Mouse (Mus musculus): ENCODE data around the gene Prorsd1. TPM values are rescaled to one million over a fixed set of nuclear protein-coding genes. Genes with fewer than 3 reads are reported as not detected.
A peak's percentile ranks its signal among the peaks of the same experiment; 100 is the strongest.

Gene Prorsd1
- 13.9 and 14.0 TPM in 2 replicates for polyA plus RNA-seq (2011; ENCODE audit: insufficient read depth, insufficient read length, low read depth, missing spikeins)

GRCm38 (mm10) chr11:29514682-29515412 lies at the start of gene Prorsd1:
Prorsd1 (minus strand) TSS chr11:29515033.
- H3K4me3 ChIP-seq (ENCODE audit: low read depth, low read length) = peak within 1 kb of the TSS; percentile 94
- H3K9me3 ChIP-seq (replicated peaks; ENCODE audit: control insufficient read depth, insufficient read depth, low read length, poor library complexity, severe bottlenecking) = no peaks in the 10 kb centered on the region
- H3K27ac ChIP-seq (ENCODE audit: insufficient read depth, low read length) = peak within 1 kb of the TSS; percentile 82
- peak within 1 kb of the TSS; percentile 75 for H3K9ac ChIP-seq (ENCODE audit: low read depth, poor library complexity, severe bottlenecking)
- peak; percentile 81 for TF ChIP-seq POLR2A (IDR thresholded peaks at IDR 0.05; ENCODE audit: insufficient read depth, low read length)
- TF ChIP-seq CTCF (IDR thresholded peaks at IDR 0.05; ENCODE audit: low read depth, low read length) = no peak
- TF ChIP-seq EP300 (IDR thresholded peaks at IDR 0.05; ENCODE audit: insufficient read depth, low read depth, low read length) = 0 out of 2 replicates have a peak, but pooled peaks have one; percentile 19
- H3K27me3 ChIP-seq (ENCODE audit: control insufficient read depth, insufficient read depth, low read length, poor library complexity, severe bottlenecking) = no peaks in the 10 kb centered on the region
- H3K36me3 ChIP-seq (ENCODE audit: control insufficient read depth, insufficient read depth, low read length, poor library complexity, severe bottlenecking) = peaks cover 7% of the 10 kb centered on the region
- H3K4me1 ChIP-seq (ENCODE audit: control insufficient read depth, insufficient read depth, low read length) = no peaks in the 10 kb centered on the region

- Histone ChIP-seq H3K27me3 (ENCODE audit: control insufficient read depth, insufficient read depth, low read length, poor library complexity, severe bottlenecking) (no peaks in the 10 kb centered on the region), H3K27ac (ENCODE audit: insufficient read depth, low read length) (no peak overlapping the region), H3K9me3 (replicated peaks; ENCODE audit: control insufficient read depth, insufficient read depth, low read length, poor library complexity, severe bottlenecking) (no peaks in the 10 kb centered on the region), H3K36me3 (ENCODE audit: control insufficient read depth, insufficient read depth, low read length, poor library complexity, severe bottlenecking) (no peaks in the 10 kb centered on the region), H3K4me3 (ENCODE audit: low read depth, low read length) (no peak overlapping the region), H3K9ac (ENCODE audit: low read depth, poor library complexity, severe bottlenecking) (no peak overlapping the region), H3K4me1 (ENCODE audit: control insufficient read depth, insufficient read depth, low read length) (no peaks in the 10 kb centered on the region)
- TF ChIP-seq EP300 (IDR thresholded peaks at IDR 0.05; ENCODE audit: insufficient read depth, low read depth, low read length) = no peak
- TF ChIP-seq POLR2A (IDR thresholded peaks at IDR 0.05; ENCODE audit: insufficient read depth, low read length) = no peak
- no peak for TF ChIP-seq CTCF (IDR thresholded peaks at IDR 0.05; ENCODE audit: low read depth, low read length)
Observed at GRCm38 (mm10) chr11:29563406-29563805, 48.6 kb upstream of the Prorsd1 start.

- H3K36me3 ChIP-seq (ENCODE audit: control insufficient read depth, insufficient read depth, low read length, poor library complexity, severe bottlenecking) = no peaks in the 10 kb centered on the region
- H3K4me3 ChIP-seq (ENCODE audit: low read depth, low read length) = no peak overlapping the region
- no peaks in the 10 kb centered on the region for H3K9me3 ChIP-seq (replicated peaks; ENCODE audit: control insufficient read depth, insufficient read depth, low read length, poor library complexity, severe bottlenecking)
- TF ChIP-seq EP300 (IDR thresholded peaks at IDR 0.05; ENCODE audit: insufficient read depth, low read depth, low read length) (no peak), POLR2A (IDR thresholded peaks at IDR 0.05; ENCODE audit: insufficient read depth, low read length) (no peak), CTCF (IDR thresholded peaks at IDR 0.05; ENCODE audit: low read depth, low read length) (no peak)
- H3K27me3 ChIP-seq (ENCODE audit: control insufficient read depth, insufficient read depth, low read length, poor library complexity, severe bottlenecking) = no peaks in the 10 kb centered on the region
- H3K4me1 ChIP-seq (ENCODE audit: control insufficient read depth, insufficient read depth, low read length) = no peaks in the 10 kb centered on the region
- H3K9ac ChIP-seq (ENCODE audit: low read depth, poor library complexity, severe bottlenecking) = no peak overlapping the region
- no peak overlapping the region for H3K27ac ChIP-seq (ENCODE audit: insufficient read depth, low read length)
Observed at GRCm38 (mm10) chr11:29560990-29561389, 46.2 kb upstream of the Prorsd1 start.

DNA sequence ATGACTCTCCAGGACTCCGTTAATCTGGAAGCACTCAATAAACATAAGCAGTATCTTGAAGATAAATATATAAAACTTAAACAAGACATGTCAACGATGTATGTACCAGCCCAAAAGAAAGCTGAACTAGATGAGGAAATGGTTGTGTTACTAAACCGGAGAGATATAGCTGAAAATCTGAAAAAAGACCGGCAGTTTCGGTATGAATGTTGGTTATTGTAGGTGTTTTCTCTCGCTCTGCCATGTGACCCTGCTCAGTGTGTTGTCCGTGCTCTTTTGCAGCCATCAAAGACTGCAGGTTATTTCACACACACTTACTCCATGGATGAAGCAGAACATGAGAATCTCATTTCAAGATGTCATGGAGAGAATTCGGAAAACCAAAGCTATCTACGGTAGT lies 45.6 kb upstream of the Prorsd1 start:
- Histone ChIP-seq H3K27ac (ENCODE audit: insufficient read depth, low read length) (no peak overlapping the region), H3K36me3 (ENCODE audit: control insufficient read depth, insufficient read depth, low read length, poor library complexity, severe bottlenecking) (no peaks in the 10 kb centered on the region), H3K27me3 (ENCODE audit: control insufficient read depth, insufficient read depth, low read length, poor library complexity, severe bottlenecking) (no peaks in the 10 kb centered on the region), H3K9ac (ENCODE audit: low read depth, poor library complexity, severe bottlenecking) (no peak overlapping the region), H3K4me1 (ENCODE audit: control insufficient read depth, insufficient read depth, low read length) (no peaks in the 10 kb centered on the region), H3K4me3 (ENCODE audit: low read depth, low read length) (no peak overlapping the region), H3K9me3 (replicated peaks; ENCODE audit: control insufficient read depth, insufficient read depth, low read length, poor library complexity, severe bottlenecking) (no peaks in the 10 kb centered on the region)
- no peak for TF ChIP-seq CTCF (IDR thresholded peaks at IDR 0.05; ENCODE audit: low read depth, low read length)
- no peak for TF ChIP-seq POLR2A (IDR thresholded peaks at IDR 0.05; ENCODE audit: insufficient read depth, low read length)
- TF ChIP-seq EP300 (IDR thresholded peaks at IDR 0.05; ENCODE audit: insufficient read depth, low read depth, low read length) = no peak

GRCm38 (mm10) chr11:29549425-29549778 lies 34.6 kb upstream of the Prorsd1 start:
- Histone ChIP-seq H3K9me3 (replicated peaks; ENCODE audit: control insufficient read depth, insufficient read depth, low read length, poor library complexity, severe bottlenecking) (no peaks in the 10 kb centered on the region), H3K9ac (ENCODE audit: low read depth, poor library complexity, severe bottlenecking) (no peak overlapping the region; the same call in 1 of the 2 replicates)
- TF ChIP-seq EP300 (IDR thresholded peaks at IDR 0.05; ENCODE audit: insufficient read depth, low read depth, low read length) = no peak
- no peak for TF ChIP-seq CTCF (IDR thresholded peaks at IDR 0.05; ENCODE audit: low read depth, low read length)
- no peak for TF ChIP-seq POLR2A (IDR thresholded peaks at IDR 0.05; ENCODE audit: insufficient read depth, low read length)

More at GRCm38 (mm10) chr11:29549425-29549778, 34.6 kb upstream of the Prorsd1 start:
- Histone ChIP-seq H3K27me3 (ENCODE audit: control insufficient read depth, insufficient read depth, low read length, poor library complexity, severe bottlenecking) (no peaks in the 10 kb centered on the region), H3K4me3 (ENCODE audit: low read depth, low read length) (no peak overlapping the region), H3K4me1 (ENCODE audit: control insufficient read depth, insufficient read depth, low read length) (no peaks in the 10 kb centered on the region), H3K36me3 (ENCODE audit: control insufficient read depth, insufficient read depth, low read length, poor library complexity, severe bottlenecking) (peaks cover 29% of the 10 kb centered on the region), H3K27ac (ENCODE audit: insufficient read depth, low read length) (no peak overlapping the region)
